Mouse (Mus musculus) left cerebral cortex, adult 8-10 months (tissue): ENCODE data around the gene Tkfc. TPM values are rescaled to one million over a fixed set of nuclear protein-coding genes. Genes with fewer than 3 reads are reported as not detected.
A peak's percentile ranks its signal among the peaks of the same experiment; 100 is the strongest.
"Not testable (repeated sequence)": the region's sequence is repeated elsewhere in the genome, so short reads cannot be mapped to it uniquely, and the experiment has no call there.

ENCODE experiments used
- DNase-seq, 2 experiments: peaks; one replicate each; pipeline ENCODE4 v3.0.0; 2022; ENCODE audit warnings: low spot score in 2 of 2
- total RNA-seq, 4 experiments: library from RNA; stranded (reverse); gene quantifications; 2 replicates each; pipeline ENCODE4 v1.2.4; 2022

The Tkfc gene
- total RNA-seq, 4 experiments from 2014 or later, result 17.4 to 19.9 (median 19.3) TPM

DNA sequence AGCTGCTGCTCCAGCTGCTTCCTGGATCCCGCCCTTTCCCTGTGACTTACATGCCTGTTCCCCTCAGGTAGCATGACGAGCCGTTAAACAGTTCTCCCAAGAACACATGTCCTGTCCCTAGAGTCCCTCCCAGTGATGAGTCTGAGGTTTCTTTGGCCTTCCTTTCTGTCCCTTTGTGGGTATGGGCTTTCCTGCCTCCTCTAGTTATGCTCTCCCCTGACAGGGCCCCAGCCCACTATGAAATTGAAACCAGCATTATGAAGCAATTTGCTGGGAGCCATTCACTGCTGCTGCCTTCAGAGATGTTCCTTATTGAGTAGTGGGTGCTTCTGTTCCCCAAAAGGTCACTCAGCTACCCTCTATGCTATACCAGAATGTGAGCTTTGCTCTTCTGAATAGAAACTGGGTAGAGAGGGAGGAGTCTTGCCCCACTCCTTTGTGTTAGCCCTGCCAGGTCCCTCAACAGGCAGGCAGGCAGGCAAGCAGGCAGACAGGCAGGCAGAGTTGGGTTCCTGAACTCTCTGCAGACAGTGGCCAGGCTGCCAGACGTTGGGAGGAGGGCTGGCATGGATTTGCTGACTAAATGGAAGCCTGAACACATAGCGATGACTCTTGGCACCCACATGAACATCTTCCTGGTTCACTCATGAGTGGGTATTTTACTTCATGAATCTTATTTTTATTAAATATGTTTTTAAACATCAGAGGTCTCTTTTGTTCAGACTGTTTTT is 16.2 kb downstream of the Tkfc start:
- no peak for DNase-seq

DNA sequence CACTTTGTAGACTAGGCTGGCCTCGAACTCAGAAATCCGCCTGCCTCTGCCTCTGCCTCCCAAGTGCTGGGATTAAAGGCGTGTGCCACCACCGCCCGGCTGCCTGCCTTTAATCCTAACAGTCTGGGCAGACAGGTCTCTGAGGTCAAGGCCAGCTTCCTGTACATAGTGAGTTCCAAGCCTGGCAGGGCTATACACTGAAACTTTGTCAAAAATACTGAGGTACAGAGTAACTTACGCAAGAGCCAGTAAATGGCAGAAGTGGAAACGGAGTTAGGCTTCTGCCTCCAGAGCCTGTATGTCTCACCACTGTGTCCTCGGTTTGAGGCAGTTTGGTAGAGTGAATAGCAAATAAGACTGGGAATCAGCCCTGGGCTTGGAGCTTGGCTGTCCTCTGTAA is 18.2 kb downstream of the Tkfc start:
- no peak for DNase-seq

DNA sequence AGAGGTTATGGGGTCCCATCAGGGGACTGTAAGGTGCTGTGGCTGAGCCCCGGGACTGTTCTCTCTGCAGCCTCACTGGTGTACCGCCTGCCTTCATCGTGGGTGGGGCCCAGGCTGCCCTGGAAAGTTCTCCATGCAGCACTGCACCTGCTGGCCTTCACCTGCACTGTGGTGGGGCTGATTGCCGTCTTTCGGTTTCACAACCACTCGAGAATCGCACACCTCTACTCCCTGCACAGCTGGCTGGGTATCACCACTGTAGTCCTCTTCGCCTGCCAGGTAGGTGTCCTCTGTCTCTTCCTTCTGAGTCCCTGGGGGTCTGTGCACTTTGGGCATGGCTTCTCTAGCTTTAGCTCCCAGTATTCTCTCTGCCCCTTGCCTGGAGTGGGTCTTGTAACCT is 20.3 kb downstream of the Tkfc start:
- DNase-seq, result no peak

DNA sequence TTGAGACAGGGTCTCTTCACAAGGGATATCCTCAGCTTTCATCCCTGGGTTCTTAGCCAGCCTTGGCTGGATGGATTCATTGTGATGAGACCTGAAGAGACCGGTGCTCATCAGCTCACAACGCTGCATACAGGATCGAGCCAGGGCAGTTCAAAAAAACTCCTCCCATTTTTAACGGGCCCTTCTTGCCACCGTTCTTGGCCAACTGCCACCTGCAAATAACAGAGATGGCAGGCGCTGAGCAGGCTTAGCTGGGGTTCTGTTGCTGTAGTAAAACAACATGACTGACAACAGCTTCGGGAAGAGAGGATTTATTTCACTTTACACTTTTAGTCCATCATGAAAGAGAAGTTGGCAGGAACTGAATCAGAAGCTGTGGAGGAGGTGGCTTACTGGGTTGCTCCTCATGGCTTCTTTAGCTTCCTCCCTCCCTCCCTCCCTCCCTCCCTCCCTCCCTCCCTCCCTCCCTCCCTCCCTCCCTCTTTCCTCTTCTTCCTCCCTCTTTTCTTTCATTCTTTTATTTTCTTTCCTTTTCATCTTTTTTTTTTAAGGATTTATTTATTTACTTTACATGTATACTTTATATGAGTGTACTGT is 21.8 kb downstream of the Tkfc start:
- DNase-seq, result no peak

DNA sequence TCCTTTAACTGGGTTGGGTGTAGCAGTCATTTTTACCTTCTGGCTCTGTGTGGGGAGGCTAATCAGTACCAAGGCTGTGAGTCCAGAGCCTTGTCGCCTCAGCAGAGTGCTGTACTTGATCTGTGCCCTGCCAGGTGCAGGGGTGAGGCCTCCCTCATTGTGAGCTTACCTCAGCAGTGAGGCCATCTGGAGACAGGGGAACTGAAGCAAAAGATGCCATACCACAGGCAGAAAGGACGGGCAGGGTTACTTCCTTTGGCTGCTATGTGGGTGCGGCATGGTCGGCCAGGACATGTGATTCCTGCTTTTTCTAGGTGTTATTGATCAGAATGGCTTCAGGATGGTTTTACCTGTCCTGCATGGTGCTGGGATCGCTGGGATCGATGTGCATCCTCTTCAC is 23.5 kb downstream of the Tkfc start:
- DNase-seq, result no peak

DNA sequence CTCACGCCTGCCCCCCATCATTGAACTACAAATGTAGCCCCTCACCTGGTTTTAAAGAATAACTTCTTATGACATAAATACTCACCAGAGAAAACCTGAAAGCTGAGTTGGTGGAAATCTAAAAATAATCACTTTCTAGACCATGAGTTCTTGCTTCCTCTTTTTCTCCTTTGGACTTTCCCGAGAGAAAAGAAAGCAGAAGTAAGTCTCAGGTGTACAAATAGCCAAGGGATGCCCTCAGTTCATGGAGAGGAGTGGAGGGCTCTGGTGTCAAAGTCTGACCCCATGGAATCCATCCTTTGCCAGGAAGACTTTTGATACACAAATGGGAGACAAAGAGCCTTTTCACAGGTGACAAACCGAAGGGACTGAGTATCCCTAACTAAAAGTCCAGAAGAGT is 24.7 kb downstream of the Tkfc start:
- no peak for DNase-seq

DNA sequence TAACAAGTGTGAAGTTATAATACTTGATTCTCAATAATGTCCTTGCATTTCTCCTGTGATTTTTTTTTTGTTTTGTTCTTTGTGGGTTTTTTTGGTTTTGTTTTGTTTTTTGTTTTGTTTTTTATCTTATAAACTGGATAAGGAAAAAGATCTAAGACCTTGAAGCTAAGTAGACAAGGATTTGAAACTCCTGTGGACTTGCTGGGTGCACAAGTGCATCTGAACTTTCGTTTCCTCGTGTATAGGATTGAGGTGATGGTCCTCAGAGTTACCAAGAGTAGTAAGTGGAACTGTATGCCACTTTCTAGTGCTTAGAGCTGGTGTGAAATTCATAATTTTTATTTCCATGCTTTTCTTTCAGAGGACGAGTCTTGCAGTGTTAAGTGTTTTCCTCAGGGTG is 25.4 kb downstream of the Tkfc start:
- DNase-seq, result no peak

DNA sequence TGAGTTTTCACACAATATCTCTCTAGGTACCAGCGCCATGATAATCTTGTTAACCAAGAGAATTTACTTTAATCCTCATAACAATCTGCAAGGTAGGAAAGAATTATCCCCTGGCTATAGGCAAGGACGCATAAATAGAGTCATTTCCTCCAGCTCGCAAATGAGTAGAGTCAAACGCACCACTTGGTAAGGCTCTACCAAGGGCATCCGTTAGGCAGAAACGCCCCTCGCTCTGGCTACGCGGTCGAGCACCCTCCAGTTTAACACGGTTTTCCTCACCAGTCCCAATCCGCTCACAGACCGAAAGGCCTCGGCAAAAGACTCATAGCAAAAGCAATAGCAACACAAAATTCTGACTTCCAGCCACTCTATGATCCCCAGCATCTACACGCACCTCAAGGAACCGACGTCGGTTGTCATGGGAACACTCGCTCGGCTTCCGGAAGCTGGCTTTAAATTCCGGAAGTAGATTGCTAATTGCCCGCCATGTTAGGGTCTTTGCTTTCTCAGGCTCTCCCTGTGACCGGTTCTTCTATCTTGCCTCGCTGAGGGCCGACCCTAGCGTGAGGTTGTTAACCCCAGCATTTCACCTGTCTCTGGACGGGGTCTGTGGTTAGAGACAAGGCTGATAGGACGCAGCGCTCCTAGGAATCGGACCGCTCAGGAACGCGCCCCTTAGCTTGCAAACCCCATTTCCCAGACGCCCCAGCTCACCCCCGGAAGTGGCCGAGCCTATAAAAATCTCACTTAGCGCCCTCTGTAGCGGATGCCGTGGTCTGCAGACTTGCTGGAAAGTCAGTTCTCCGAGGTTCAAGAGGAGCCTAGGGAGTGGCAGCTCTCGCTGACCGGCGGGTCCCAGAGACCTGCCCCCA is 28.5 kb downstream of the Tkfc start, which contains the start of the genes Cyb561a3 and Tmem138:
Gene Cyb561a3 (plus strand): TSS at position 483 of the 872 bp plus-strand sequence.
Gene Tmem138 (minus strand): TSS at position 673 of the 872 bp plus-strand sequence.
- peak; percentile 91 for DNase-seq

DNA sequence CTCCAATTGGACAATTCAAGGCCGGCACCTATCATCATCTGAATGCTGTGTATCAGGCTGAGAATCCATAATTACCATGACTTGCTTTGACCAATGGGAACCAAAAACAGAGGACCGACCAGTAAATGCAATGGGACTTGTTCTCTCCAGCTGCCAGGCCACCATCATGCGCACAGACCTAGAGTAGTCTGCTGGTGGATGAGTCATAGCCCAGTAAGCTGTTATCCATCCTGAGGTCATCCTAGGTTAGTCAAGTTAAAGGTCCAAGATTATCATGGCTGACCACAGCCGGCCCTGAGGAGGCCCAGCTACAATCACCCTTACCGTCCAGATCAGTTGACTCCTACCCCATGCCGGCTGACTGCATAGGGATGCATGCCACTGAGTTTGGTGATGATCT is 35.8 kb downstream of the Tkfc start:
- DNase-seq, result no peak

DNA sequence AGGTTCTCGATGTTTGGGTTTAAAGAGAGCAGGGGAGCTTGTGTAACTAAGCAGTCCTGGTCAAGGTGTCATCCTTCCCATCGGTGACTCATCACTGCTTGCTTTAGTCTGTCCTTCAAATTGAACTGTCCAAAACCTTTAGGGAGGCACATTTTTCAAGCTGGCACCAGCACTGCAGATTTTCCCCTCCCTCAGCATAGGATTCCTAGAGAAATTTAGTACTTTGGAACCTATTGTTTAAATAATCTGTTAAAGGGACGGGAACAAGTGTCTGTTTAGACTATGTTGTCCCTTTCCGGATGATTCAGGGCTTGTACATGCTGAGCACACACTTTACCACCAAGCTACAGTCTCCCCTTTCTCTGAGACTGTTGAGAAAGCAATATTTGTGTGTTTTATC is 40.2 kb downstream of the Tkfc start:
- DNase-seq, result no peak

DNA sequence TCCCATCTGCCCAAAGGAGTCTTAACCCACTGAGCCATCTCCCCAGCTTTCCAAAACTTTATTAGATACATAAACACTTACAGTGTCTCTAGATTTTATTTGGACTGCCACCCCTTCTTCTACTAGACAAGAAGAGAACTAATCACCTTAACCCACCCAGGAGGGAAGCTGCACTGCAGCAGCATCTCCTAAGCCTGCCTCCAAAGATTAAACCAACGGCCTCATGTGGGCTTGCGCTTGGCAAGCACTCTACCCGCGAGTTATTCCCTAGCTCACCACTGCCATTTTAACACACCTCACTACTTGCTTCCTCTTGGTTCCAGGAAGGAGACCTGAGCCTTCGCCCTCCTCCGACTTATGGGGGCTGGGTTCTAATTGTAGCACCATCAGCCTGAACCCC is 41.2 kb downstream of the Tkfc start:
- no peak for DNase-seq

DNA sequence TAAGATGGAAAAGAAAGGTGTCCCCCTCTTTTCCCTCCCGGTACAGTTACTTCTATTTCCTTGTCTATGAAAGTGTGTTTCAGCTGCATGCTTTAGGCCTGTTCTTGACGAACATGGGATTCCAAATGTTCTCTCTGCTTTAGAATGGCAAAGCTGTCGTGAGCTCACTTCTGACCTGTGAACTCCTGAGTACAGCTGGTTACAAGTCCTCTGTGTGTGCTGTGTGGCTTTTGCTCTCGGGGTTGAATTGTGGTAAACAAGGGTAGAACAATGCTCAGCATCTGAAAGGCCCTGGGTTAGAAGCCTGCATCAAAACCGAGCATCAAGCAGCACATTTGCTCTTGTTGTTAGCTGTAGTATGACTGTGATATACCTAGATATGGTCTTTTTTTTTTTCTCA is 43.1 kb downstream of the Tkfc start:
- no peak for DNase-seq

DNA sequence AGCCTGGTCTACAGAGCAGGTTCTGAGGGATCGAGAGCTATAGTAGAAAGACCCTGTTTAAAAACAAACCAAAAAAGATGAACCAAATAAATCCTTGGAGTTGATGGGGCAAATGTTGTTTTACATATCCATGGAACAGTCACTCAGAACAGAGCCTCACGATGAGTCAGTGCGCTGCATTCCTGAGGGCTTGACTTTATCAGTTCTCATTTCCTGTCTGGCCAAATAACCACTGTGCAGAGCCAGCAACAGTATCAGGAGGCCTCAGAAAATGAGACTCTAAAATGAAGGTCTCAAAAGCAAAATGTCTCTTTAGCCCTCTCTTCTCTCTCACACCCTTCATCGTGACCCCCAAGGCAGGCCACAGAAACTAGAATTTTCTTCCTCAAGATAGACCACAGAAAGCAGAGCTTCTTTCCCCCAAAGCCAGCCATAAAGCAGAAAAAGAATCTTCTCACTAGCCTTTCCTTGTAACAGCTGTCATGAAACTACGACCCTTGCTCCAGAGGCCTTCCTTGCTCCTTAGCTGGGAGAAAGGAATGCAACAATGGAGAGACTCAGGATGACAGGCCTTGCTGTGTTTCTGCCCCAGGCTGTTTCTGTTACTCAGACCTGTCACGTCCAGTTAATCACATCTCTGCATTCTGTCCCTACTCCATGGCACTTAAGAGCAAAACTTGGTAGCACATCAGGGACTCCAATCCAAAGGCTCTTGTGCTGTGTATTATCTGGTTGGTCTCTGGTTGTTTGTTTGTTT is 43.7 kb downstream of the Tkfc start:
- DNase-seq, result no peak

DNA sequence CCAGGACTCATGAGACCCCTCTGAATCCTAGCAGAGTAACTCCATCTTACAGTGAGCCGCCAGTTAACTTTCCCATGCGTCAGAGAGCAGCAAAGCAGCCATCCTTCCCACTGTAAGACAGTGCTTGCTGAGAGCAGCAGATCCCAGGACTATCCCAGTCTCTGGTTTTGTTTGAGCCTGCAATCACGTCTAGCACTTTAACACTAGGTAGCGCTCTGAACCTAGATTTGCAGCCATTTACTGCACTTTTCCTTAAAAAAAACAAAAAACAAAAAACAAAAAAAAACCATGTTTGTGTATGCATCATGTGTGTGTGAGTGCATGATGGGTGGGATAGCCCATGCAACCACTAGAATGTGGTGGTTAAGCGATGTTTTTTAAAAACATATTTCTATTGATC is 45.3 kb downstream of the Tkfc start:
- no peak for DNase-seq

DNA sequence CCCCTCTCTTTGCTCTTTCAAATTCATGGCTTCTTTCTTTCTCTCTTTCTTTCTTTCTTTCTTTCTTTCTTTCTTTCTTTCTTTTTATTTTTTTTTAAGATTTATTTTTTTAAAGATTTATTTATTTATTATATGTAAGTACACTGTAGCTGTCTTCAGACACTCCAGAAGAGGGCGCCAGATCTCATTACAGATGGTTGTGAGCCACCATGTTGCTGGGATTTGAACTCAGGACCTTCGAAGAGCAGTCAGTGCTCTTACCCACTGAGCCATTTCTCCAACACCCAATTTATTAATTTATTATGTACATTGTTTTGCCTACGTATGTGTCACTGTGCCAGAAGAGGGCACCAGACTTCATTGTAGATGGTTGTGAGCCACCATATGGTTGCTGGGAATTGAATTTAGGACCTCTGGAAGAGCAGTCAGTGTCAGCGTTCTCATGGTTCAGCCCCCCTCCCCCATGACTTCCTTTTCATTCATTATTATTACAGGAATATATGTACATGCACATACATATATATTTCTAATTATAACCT is 47.5 kb downstream of the Tkfc start:
- DNase-seq, result not testable (repeated sequence)

DNA sequence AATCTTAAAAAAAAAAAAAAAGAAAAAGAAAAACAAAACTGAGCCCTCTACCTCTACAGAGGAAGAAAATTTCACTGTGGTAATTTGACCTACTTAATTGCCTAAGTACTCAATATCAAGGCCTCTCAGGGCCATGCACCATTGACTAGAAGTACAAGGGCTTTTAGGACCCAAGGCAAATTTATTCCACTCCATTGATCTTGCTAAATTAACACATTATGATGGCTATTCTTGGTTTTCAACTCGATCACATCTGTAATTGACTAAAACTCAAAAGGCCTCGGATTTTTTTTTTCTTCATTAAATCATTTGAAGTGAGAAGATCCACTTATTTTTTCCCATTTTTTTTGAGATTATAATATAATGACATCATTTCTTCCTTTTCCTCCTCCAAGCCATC is 48.0 kb downstream of the Tkfc start:
- no peak for DNase-seq

DNA sequence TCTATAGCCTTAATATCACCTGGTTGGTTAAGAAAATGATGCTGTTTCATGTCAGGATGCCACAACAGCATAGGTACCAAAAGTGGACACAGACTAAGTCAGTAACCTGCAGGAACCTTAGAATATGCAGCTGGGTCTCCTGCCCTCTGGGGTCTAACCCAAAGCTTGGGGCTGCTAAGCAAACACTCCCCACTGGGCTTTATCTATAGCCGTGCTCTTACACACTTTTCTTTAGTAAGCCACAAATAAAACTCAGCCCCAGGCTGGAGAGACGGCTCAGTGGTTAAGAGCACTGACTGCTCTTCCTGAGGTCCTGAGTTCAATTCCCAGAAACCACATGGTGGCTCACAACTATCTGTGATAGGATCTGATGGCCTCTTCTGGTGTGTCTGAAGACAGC is 48.5 kb downstream of the Tkfc start:
- DNase-seq, result no peak

DNA sequence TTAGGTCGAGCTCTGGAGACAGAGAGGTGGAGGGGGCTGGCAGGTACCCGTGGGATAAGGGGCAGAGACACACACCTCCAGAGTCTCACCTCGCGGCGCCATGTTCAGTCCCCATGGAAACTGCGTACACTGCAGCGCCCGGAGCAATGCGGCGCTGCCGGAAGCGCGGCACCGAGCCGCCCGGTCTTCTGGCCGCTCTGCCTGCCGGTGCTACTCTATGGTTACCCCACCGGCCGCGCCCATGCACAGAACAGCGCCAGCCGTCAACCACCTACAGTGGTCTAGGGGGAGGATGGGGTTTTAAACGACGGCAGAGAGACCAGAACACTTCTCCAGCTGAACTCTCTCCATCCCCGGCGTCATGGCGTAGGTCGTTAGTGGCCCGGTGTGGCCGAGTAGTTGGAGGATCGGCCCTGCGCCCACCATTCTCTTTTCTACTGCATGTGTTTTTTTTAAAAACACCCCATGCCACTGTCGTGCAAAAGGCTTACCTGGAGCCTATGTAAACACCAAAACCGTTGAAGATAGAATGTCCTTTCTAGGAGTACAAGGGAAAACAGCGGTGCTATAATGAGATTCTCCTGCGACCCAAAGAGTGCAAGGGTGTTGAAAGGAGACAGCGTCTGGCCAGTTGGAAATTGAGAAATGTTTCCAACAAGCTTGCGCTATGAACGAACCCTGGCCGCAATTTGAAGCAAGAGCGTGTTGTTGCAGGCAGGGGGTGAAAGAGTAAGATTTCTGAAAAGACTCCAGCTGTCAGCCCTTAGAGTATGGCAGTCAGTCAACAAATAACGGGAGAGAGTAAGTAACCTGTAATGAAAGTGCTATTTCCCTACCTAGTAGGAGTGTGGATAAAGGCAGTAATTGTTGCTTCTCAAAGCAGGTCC is 49.6 kb downstream of the Tkfc start, which contains the start of gene Tmem216:
Gene Tmem216 (minus strand): TSS at position 615 of the 887 bp plus-strand sequence.
- peak; percentile 74 to 83 for DNase-seq

DNA sequence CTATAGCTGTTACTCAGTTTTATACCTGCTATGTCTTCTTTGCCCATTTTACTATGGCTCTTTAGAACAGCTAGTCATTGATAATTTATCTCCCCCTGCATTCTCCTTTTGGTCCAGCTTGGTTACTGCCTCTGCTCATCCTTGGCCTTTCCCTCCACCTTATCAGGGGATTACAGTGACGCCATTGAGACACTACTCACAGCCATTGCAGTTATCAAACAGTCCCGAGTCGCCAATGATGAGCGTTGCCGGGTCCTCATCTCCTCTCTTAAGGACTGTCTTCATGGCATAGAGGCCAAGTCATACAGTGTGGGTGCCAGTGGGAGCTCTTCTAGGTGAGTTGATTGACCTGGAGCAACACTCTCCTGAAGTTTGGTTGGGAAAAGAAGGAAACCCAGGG is 66.0 kb downstream of the Tkfc start:
- DNase-seq, result no peak
